Mouse (Mus musculus) urinary bladder, postnatal 10 days (tissue): ENCODE measurements around the gene Flnb.

Source experiments
- DNase-seq: peaks from one replicate; pipeline ENCODE4 v3.0.0; 2022; ENCODE audit warnings: low spot score

Flnb gene

GRCm38 (mm10) chr14:7826151-7826937 is 8.6 kb downstream of the Flnb start:
- DNase-seq: no peak

GRCm38 (mm10) chr14:7829181-7829580 is 11.4 kb downstream of the Flnb start:
- no peak for DNase-seq

- no peak for DNase-seq
Observed at GRCm38 (mm10) chr14:7831770-7832439, 14.1 kb downstream of the Flnb start.

GRCm38 (mm10) chr14:7832440-7832783 is 14.7 kb downstream of the Flnb start:
- DNase-seq: no peak

- DNase-seq: no peak
Observed at GRCm38 (mm10) chr14:7833458-7833857, 15.7 kb downstream of the Flnb start.

- no peak for DNase-seq
Observed at GRCm38 (mm10) chr14:7838564-7839089, 20.9 kb downstream of the Flnb start.

DNA sequence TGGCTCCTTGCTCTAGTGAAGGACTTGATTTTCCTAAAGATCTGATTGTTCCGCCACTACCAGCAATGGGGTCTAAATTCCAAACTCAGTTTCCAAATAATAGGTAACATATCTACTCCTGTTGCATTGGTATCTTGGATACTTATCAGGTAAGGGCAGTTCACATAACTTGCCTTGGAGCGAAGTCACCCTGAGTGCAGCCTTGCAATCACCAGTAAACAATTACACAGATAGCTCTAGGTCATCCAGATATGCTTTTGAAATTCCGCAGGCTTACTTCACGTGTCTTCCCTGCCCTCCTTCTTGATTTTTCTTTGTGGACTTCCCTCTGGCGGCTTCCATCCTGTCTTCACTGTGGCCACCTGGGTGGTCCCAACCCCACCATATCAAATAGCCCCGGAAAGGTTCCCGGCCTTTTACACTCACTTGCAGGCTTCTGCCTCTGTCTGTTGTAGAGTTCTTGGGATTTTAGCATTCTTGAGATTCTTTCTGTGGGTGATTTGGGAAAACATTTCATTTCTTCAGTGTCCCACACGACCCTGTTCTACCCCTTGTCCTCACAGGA is 22.3 kb downstream of the Flnb start:
- DNase-seq: no peak

DNA sequence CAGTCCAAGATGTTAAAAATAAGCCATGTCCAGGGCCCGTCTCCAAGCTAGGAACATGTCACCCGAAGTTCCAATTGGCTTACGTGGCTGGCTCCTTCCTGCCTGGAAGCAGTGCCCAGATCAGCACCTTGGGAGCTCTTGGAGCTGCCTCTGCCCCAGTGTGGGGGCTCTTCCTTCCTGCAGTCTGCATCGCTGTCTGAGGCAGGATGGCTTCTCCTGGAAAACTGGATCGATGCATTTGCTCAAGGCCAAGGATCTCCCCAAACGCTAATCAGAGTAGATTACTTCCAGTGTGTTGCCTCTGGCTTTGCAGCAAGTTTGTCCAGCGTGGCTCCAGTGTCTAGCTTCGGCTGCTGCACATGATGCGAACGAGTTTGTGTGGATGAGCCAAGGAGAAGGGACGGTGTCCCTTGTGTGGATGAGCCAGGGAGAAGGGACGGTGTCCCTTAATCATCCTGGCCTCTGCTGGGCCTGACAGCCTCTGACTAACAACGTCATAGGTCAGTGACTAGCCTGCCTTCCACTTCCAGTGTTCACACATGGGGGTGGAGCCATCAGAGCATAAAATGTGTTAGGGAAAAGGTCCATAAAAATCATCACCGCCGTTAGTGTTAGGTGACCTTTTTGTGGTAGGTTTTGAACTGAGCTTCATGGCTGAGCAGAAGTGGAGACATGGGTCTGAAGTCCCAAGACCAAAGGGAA is 25.0 kb downstream of the Flnb start:
- no peak for DNase-seq

- DNase-seq: no peak
Observed at GRCm38 (mm10) chr14:7846696-7847095, 28.9 kb downstream of the Flnb start.

GRCm38 (mm10) chr14:7847746-7848232 is 30.0 kb downstream of the Flnb start:
- DNase-seq: no peak

DNA sequence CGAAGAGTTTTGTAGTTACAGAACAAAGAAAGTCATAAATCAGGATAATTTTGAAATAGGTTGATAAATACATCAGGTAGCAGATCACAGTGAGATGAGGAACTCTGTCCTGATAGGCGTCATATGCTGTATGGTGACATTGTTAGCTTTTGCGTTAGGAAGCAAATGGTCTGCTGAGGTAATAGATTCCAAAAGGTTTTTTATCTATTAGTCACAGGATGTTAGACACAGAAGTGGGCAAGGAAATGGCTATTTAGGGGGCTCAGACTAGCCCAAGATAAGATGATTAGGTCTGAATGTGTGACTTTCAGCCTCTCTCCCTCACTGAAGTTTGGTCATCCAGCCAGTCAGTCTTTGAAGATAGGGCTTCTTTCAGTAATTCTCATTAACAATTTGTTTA is 33.2 kb downstream of the Flnb start:
- DNase-seq: no peak

- no peak for DNase-seq
Observed at GRCm38 (mm10) chr14:7851543-7852065, 33.8 kb downstream of the Flnb start.

DNA sequence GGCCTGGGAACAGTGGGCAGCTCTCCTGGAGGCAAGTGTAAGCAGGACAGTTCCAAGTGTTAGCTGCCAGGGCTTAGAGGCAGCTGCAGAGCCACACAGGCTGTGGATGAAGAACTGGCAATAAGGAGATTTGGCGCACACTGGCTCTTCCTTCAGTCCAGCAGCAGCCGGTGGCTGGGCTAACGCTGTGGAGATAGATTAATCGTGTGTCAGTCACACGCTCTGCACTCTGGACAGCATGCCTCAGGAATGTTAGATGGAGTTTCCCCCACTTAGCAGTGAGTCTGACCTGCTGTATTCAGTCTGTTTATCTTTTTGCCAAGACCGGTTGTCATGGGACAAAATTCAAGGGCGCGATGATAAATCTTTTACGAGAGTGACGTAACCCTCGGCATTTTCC is 35.9 kb downstream of the Flnb start:
- DNase-seq: no peak

DNA sequence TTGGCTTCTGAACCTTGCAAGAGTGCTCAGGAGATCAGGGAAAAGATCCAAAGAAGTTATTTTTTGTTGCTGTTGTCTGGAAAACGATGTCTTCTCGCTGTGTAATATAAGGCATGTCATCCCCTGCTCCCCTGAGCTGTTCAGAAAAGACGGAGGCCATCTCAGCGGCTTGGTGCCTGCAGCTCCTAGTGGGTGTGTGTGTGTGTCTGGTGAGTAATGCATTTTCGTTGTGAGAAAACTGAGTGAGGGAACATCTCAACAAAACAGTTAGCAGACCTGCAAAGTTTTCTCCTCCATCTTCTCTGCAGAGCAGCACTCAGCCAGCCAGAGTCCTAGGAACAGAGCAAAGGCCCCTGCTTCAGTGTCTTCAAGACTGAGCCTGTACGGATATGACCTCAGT is 36.6 kb downstream of the Flnb start:
- no peak for DNase-seq

GRCm38 (mm10) chr14:7855101-7855500 is 37.3 kb downstream of the Flnb start:
- no peak for DNase-seq

DNA sequence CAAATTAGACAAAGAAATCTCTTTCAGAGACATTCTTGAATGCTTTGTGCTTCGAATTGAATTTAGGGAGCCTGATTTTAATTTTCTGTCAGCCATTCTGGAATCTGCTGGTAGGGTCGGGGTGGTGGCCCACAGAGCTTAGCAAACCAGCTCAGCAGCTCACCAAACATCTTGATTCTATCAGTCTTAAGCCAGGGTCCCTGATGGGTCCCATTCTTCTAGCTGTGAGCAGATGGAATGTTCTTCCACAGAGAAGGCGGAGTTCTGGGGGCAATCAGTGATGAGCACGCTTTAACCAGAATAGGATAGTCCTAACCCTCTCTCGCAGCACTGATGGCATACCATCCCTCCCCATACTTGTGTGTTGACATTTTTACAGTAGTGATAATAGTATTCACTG is 37.7 kb downstream of the Flnb start:
- DNase-seq: no peak

GRCm38 (mm10) chr14:7856348-7856747 is 38.6 kb downstream of the Flnb start:
- DNase-seq: no peak

DNA sequence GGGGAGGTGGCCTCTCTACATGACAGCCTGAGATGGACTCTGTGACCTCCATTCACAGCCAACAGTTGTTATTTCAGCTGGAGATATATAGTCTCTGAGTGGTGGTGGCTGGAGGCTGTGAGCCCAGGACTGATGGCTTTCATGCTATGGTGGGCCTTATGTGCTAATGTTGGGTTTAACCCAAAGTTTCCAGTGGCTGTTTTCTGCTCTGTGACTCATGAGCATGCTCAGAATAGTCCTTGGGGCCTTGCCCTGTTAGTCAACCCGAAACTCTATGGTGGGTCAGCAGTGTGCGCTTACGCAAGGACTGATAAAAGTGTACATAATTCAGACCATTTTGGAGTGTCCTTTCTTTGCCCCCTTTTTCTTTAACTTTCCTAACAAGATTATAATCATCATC is 40.1 kb downstream of the Flnb start:
- DNase-seq: no peak

DNA sequence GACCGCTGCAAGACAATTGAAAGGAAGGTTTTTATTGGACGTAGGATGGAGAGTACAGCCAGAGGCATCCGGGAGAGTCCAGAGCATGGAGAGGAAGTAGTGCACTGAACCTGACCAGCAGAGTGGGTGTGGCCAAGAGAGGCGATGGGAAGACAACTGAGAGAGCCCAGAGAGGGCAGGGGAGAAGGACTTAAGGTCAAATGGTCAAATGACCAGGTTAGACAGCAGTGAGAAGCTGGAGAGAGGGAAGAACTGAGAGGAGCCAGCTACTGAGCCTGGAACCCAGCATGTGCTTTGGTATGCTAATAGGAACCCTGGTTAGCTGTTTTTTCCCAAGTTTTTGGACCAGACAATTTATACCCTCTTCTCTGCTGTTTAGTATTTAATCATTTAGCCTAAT is 40.7 kb downstream of the Flnb start:
- DNase-seq: no peak

DNA sequence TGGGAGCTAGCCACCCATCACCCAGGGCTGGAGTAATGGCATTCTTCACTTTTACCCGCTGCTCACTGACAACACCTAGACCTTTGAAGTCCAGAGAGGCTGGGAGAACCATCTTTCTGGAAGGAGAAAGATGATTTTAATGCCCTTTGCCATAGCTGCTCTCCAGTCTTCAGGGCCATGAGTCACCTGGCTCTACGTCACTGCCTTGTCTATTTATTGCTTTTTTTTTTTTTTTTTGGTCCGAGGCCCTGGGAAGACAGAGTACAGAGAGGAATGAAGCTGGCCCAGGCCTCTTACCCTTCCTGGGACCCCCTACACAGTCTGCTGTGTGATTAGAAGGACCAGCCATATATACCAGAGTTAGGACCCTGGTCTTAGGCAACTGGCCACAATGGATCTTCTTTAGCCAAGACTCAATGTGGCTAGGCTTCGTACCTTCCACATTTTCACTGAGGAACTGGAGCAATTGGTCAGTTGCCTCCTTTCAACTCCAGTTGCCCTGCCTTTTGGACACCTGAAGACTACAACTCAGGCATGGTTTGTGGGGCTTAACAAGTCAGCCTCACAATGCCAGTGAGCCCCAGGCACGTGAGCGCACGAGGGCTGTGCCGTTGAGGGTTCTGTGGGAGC is 42.9 kb downstream of the Flnb start:
- no peak for DNase-seq

GRCm38 (mm10) chr14:7861275-7861674 is 43.5 kb downstream of the Flnb start:
- no peak for DNase-seq

DNA sequence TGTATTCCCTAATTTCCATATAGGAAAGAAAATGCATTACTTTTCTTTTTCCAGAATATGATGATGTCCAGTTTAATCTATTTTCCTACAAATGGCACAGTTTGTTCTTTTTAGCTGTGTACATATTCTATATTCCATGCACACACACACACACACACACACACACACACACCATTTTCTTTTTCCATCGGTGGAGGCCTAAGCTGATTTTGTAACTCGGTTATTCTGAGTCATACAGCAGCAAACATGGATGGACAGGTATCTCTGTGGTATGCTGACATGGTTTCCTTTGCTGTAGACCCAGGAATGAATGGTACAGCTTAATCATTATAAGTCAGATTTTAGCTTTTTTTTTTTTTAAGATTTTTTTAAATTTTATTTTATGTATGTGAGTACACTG is 44.5 kb downstream of the Flnb start:
- DNase-seq: no peak
